Mouse (Mus musculus) T-cell, adult 2 months (primary cell): Measurements from ENCODE around the gene Lrrc3c.

Experiments
- DNase-seq: peaks from one replicate; pipeline ENCODE4 v3.0.0; 2022; ENCODE audit warnings: low spot score

The Lrrc3c gene

GRCm38 (mm10) chr11:98597991-98598390 lies at the start of gene Lrrc3c:
Gene Lrrc3c (plus strand): TSS chr11:98598291.
- DNase-seq = no peak

GRCm38 (mm10) chr11:98549363-98549762 lies 48.7 kb upstream of the Lrrc3c start:
- DNase-seq = no peak

GRCm38 (mm10) chr11:98550311-98550974 lies 47.6 kb upstream of the Lrrc3c start:
- DNase-seq = peak; percentile 76

GRCm38 (mm10) chr11:98550975-98551828 lies 46.9 kb upstream of the Lrrc3c start, which contains the start of gene Zpbp2:
Gene Zpbp2 (plus strand): TSS chr11:98551097.
- DNase-seq = peak; percentile 96

GRCm38 (mm10) chr11:98553966-98554365 lies 44.1 kb upstream of the Lrrc3c start:
- no peak for DNase-seq

GRCm38 (mm10) chr11:98555124-98555700 lies 42.9 kb upstream of the Lrrc3c start:
- DNase-seq = no peak

GRCm38 (mm10) chr11:98560942-98561341 lies 37.1 kb upstream of the Lrrc3c start:
- no peak for DNase-seq

GRCm38 (mm10) chr11:98563025-98563424 lies 35.1 kb upstream of the Lrrc3c start:
- no peak for DNase-seq

GRCm38 (mm10) chr11:98563921-98564414 lies 34.1 kb upstream of the Lrrc3c start:
- DNase-seq = no peak

GRCm38 (mm10) chr11:98568326-98568725 lies 29.8 kb upstream of the Lrrc3c start:
- DNase-seq = peak; percentile 72

- DNase-seq = no peak
Measured at GRCm38 (mm10) chr11:98569461-98569860, 28.6 kb upstream of the Lrrc3c start.

- no peak for DNase-seq
Measured at GRCm38 (mm10) chr11:98577776-98578175, 20.3 kb upstream of the Lrrc3c start.

- DNase-seq = no peak
Measured at GRCm38 (mm10) chr11:98580301-98581121, 17.6 kb upstream of the Lrrc3c start.

- no peak for DNase-seq
Measured at GRCm38 (mm10) chr11:98581286-98582029, 16.6 kb upstream of the Lrrc3c start.

- DNase-seq = no peak
Measured at GRCm38 (mm10) chr11:98582030-98582388, 16.1 kb upstream of the Lrrc3c start.

- DNase-seq = no peak
Measured at GRCm38 (mm10) chr11:98582551-98583264, 15.4 kb upstream of the Lrrc3c start.

- no peak for DNase-seq
Measured at GRCm38 (mm10) chr11:98583265-98583552, 14.9 kb upstream of the Lrrc3c start.

- DNase-seq = no peak
Measured at GRCm38 (mm10) chr11:98583571-98583970, 14.5 kb upstream of the Lrrc3c start.

GRCm38 (mm10) chr11:98584146-98584545 lies 13.9 kb upstream of the Lrrc3c start:
- DNase-seq = no peak

- no peak for DNase-seq
Measured at GRCm38 (mm10) chr11:98584629-98585177, 13.4 kb upstream of the Lrrc3c start.
